Mouse (Mus musculus): ENCODE measurements around the gene Ptafr. TPM values are rescaled to one million over a fixed set of nuclear protein-coding genes. Genes with fewer than 3 reads are reported as not detected.

Ptafr gene
- polyA plus RNA-seq, 1 experiment: not detected

- TF ChIP-seq GATA1 (IDR thresholded peaks at IDR 0.05; ENCODE audit: low read length): no peak
Observed at GRCm38 (mm10) chr4:132592958-132593357, 29.1 kb downstream of the Ptafr start.

- no peak for TF ChIP-seq GATA1 (IDR thresholded peaks at IDR 0.05; ENCODE audit: low read length)
Observed at GRCm38 (mm10) chr4:132594191-132594590, 30.3 kb downstream of the Ptafr start.

GRCm38 (mm10) chr4:132598861-132599260 is 35.0 kb downstream of the Ptafr start:
- no peak for TF ChIP-seq GATA1 (IDR thresholded peaks at IDR 0.05; ENCODE audit: low read length)

GRCm38 (mm10) chr4:132599764-132600163 is 35.9 kb downstream of the Ptafr start:
- TF ChIP-seq GATA1 (IDR thresholded peaks at IDR 0.05; ENCODE audit: low read length): no peak

GRCm38 (mm10) chr4:132600465-132600864 is 36.6 kb downstream of the Ptafr start:
- TF ChIP-seq GATA1 (IDR thresholded peaks at IDR 0.05; ENCODE audit: low read length): no peak

GRCm38 (mm10) chr4:132603468-132603867 is 39.6 kb downstream of the Ptafr start:
- TF ChIP-seq GATA1 (IDR thresholded peaks at IDR 0.05; ENCODE audit: low read length): no peak

GRCm38 (mm10) chr4:132605816-132606215 is 41.9 kb downstream of the Ptafr start:
- TF ChIP-seq GATA1 (IDR thresholded peaks at IDR 0.05; ENCODE audit: low read length): no peak

GRCm38 (mm10) chr4:132608147-132608546 is 44.3 kb downstream of the Ptafr start:
- no peak for TF ChIP-seq GATA1 (IDR thresholded peaks at IDR 0.05; ENCODE audit: low read length)

- no peak for TF ChIP-seq GATA1 (IDR thresholded peaks at IDR 0.05; ENCODE audit: low read length)
Observed at GRCm38 (mm10) chr4:132610301-132610984, 46.6 kb downstream of the Ptafr start.

- no peak for TF ChIP-seq GATA1 (IDR thresholded peaks at IDR 0.05; ENCODE audit: low read length)
Observed at GRCm38 (mm10) chr4:132611320-132611719, 47.5 kb downstream of the Ptafr start.

GRCm38 (mm10) chr4:132617873-132618272 is 54.0 kb downstream of the Ptafr start:
- no peak for TF ChIP-seq GATA1 (IDR thresholded peaks at IDR 0.05; ENCODE audit: low read length)

- no peak for TF ChIP-seq GATA1 (IDR thresholded peaks at IDR 0.05; ENCODE audit: low read length)
Observed at GRCm38 (mm10) chr4:132618850-132619375, 55.0 kb downstream of the Ptafr start.

GRCm38 (mm10) chr4:132620134-132620533 is 56.3 kb downstream of the Ptafr start:
- no peak for TF ChIP-seq GATA1 (IDR thresholded peaks at IDR 0.05; ENCODE audit: low read length)

GRCm38 (mm10) chr4:132621287-132622068 is 57.6 kb downstream of the Ptafr start:
- no peak for TF ChIP-seq GATA1 (IDR thresholded peaks at IDR 0.05; ENCODE audit: low read length)

GRCm38 (mm10) chr4:132624034-132624657 is 60.3 kb downstream of the Ptafr start:
- peak; percentile 27 for TF ChIP-seq GATA1 (IDR thresholded peaks at IDR 0.05; ENCODE audit: low read length)

- no peak for TF ChIP-seq GATA1 (IDR thresholded peaks at IDR 0.05; ENCODE audit: low read length)
Observed at GRCm38 (mm10) chr4:132628830-132629229, 65.0 kb downstream of the Ptafr start.

Other genes starting within 250 kb of the Ptafr start
- 54.1 and 103 TPM in 2 replicates for gene Trnau1ap, start 234.5 kb upstream of the Ptafr start, polyA plus RNA-seq (2012)
- 96.0 and 97.3 TPM in 2 replicates for gene Rcc1, start 210.5 kb upstream of the Ptafr start, polyA plus RNA-seq (2012)
- 17.5 and 22.6 TPM in 2 replicates for gene Phactr4, start 141.6 kb upstream of the Ptafr start, polyA plus RNA-seq (2012)
- gene Med18, start 100.1 kb upstream of the Ptafr start, polyA plus RNA-seq (2012): 7.3 and 9.1 TPM in 2 replicates
- 21.3 and 24.4 TPM in 2 replicates for gene Sesn2, start 53.6 kb upstream of the Ptafr start, polyA plus RNA-seq (2012)
- 178 and 267 TPM in 2 replicates for gene Atpif1, start 30.4 kb upstream of the Ptafr start, polyA plus RNA-seq (2012)
- 73.7 and 340 TPM in 2 replicates for gene Dnajc8, start 28.5 kb upstream of the Ptafr start, polyA plus RNA-seq (2012)
- 2.4 and 3.3 TPM in 2 replicates for gene Eya3, start 74.9 kb downstream of the Ptafr start, polyA plus RNA-seq (2012)
- 0.70 and 0.84 TPM in 2 replicates for gene Xkr8, start 168.5 kb downstream of the Ptafr start, polyA plus RNA-seq (2012)
- 0.08 TPM in 2 replicates for gene Smpdl3b, start 193.2 kb downstream of the Ptafr start, polyA plus RNA-seq (2012)
- 86.1 and 88.1 TPM in 2 replicates for gene Rpa2, start 204.3 kb downstream of the Ptafr start, polyA plus RNA-seq (2012)
- gene Themis2, start 232.3 kb downstream of the Ptafr start, polyA plus RNA-seq (2012): not detected in 2 replicates

All from G1E-ER4 (cell line).